Mouse (Mus musculus): ENCODE results near the gene Gng3. TPM values are rescaled to one million over a fixed set of nuclear protein-coding genes. Genes with fewer than 3 reads are reported as not detected.
A peak's percentile ranks its signal among the peaks of the same experiment; 100 is the strongest.

Gng3 gene
- total and polyA plus RNA-seq, 3 experiments, result 0.15 to 2.5 TPM; not detected in 1

GRCm38 (mm10) chr19:8819596-8820423 lies 19.2 kb downstream of the Gng3 start, which contains the start of gene Hnrnpul2 (continued):
- no peak; the same call in 1 of the 2 replicates for TF ChIP-seq ZNF384 (IDR thresholded peaks at IDR 0.05; ENCODE audit: low read depth, low read length)
- TF ChIP-seq E2F4 (IDR thresholded peaks at IDR 0.05; ENCODE audit: borderline replicate concordance, low read depth, low read length), result peak; percentile 61; the same call in 1 of the 2 replicates
- TF ChIP-seq MYC (IDR thresholded peaks at IDR 0.05; ENCODE audit: low read depth, low read length), result peak; percentile 31; the same call in 1 of the 2 replicates
- 0 out of 2 replicates have a peak, but pooled peaks have one; percentile 13 for TF ChIP-seq USF1 (IDR thresholded peaks at IDR 0.05; ENCODE audit: low read depth, low read length)
- TF ChIP-seq ZMIZ1 (IDR thresholded peaks at IDR 0.05; ENCODE audit: low read depth, low read length), result peak; percentile 91; the same call in 1 of the 2 replicates
- 0 out of 2 replicates have a peak, but pooled peaks have one; percentile 30 for TF ChIP-seq CHD1 (IDR thresholded peaks at IDR 0.05; ENCODE audit: low read depth, low read length)
- peak; percentile 62 for TF ChIP-seq HCFC1 (IDR thresholded peaks at IDR 0.05; ENCODE audit: low read depth, low read length)
- TF ChIP-seq EP300 (IDR thresholded peaks at IDR 0.05; ENCODE audit: low read depth in 1 of 2, low read length in 2 of 2), result peak in 1 of 2 experiments; percentile 36; a peak in 2 of 4 replicates
- no peak for TF ChIP-seq MAFK (IDR thresholded peaks at IDR 0.05; ENCODE audit: borderline replicate concordance, low read depth, low read length)
- TF ChIP-seq ZC3H11A (IDR thresholded peaks at IDR 0.05; ENCODE audit: low read depth, low read length), result no peak
- TF ChIP-seq SIN3A (IDR thresholded peaks at IDR 0.05; ENCODE audit: low read length), result peak; percentile 88
- TF ChIP-seq POLR2AphosphoS2 (IDR thresholded peaks at IDR 0.05; ENCODE audit: low read length), result peak; percentile 94
- TF ChIP-seq RAD21 (IDR thresholded peaks at IDR 0.05; ENCODE audit: low read depth, low read length), result no peak
- no peak for TF ChIP-seq MEF2A (IDR thresholded peaks at IDR 0.05; ENCODE audit: extremely low read depth, insufficient replicate concordance, low read depth, low read length, poor library complexity, severe bottlenecking)

GRCm38 (mm10) chr19:8818801-8819595 lies 20.0 kb downstream of the Gng3 start, which contains the start of gene Ttc9c:
Gene Ttc9c, minus strand, starts transcription at chr19:8819333.
- no peaks in the 10 kb centered on the region for H3K9me3 ChIP-seq (replicated peaks; ENCODE audit: insufficient read depth, low read length)
- no peaks in the 10 kb centered on the region for H3K27me3 ChIP-seq (ENCODE audit: control insufficient read depth in 1 of 2, insufficient read depth in 2 of 2, low read length in 2 of 2)
- H3K9ac ChIP-seq (ENCODE audit: control insufficient read depth, low read depth, low read length, poor library complexity, severe bottlenecking), result peak within 1 kb of the TSS; percentile 93
- H3K4me3 ChIP-seq (ENCODE audit: control insufficient read depth in 1 of 2, insufficient read depth in 1 of 2, low read depth in 2 of 2, low read length in 2 of 2), result peak within 1 kb of the TSS; percentile 96 to 98
- H3K4me1 ChIP-seq (ENCODE audit: control insufficient read depth in 1 of 2, insufficient read depth in 2 of 2, low read length in 2 of 2), result peaks cover 5 to 11% of the 10 kb centered on the region in 2 experiments; a peak in 3 of 4 replicates
- peak within 1 kb of the TSS; percentile 98 for H3K27ac ChIP-seq (ENCODE audit: control insufficient read depth, low read depth, low read length)
- peaks cover 8 to 31% of the 10 kb centered on the region in 2 experiments for H3K36me3 ChIP-seq (ENCODE audit: control insufficient read depth in 1 of 2, insufficient read depth in 2 of 2, low read length in 2 of 2)
- DNase-seq (ENCODE audit: low read depth, low spot score), result peak; percentile 99
- H3K79me2 ChIP-seq (ENCODE audit: control insufficient read depth, insufficient read depth, low read length, poor library complexity), result peaks cover 53% of the 10 kb centered on the region
- TF ChIP-seq JUND (IDR thresholded peaks at IDR 0.05; ENCODE audit: low read depth, low read length), result no peak
- TF ChIP-seq UBTF (IDR thresholded peaks at IDR 0.05; ENCODE audit: borderline replicate concordance, insufficient read depth, low read depth, low read length), result no peak
- no peak for TF ChIP-seq RAD21 (IDR thresholded peaks at IDR 0.05; ENCODE audit: low read depth, low read length)
- peak; percentile 62 for TF ChIP-seq USF1 (IDR thresholded peaks at IDR 0.05; ENCODE audit: low read depth, low read length)
- no peak for TF ChIP-seq TAL1 (IDR thresholded peaks at IDR 0.05; ENCODE audit: low read length)
- TF ChIP-seq ELF1 (IDR thresholded peaks at IDR 0.05; ENCODE audit: low read depth, low read length), result peak; percentile 91
- TF ChIP-seq ZNF384 (IDR thresholded peaks at IDR 0.05; ENCODE audit: low read depth, low read length), result peak; percentile 95
- TF ChIP-seq NRF1 (IDR thresholded peaks at IDR 0.05; ENCODE audit: insufficient read depth, low read depth, low read length, poor library complexity, severe bottlenecking), result peak; percentile 59
- TF ChIP-seq ZKSCAN1 (IDR thresholded peaks at IDR 0.05; ENCODE audit: low read depth, low read length), result no peak
- no peak for TF ChIP-seq POLR2AphosphoS5 (IDR thresholded peaks at IDR 0.05; ENCODE audit: borderline replicate concordance, low read depth, low read length)
- TF ChIP-seq CTCF (IDR thresholded peaks at IDR 0.05 in 2 of 3, conservative IDR thresholded peaks at IDR 0.05 in 1 of 3; ENCODE audit: control insufficient read depth in 1 of 3, insufficient read depth in 1 of 3, low read depth in 2 of 3, low read length in 3 of 3, poor library complexity in 1 of 3, severe bottlenecking in 1 of 3), result no peak
- no peak for TF ChIP-seq ZC3H11A (IDR thresholded peaks at IDR 0.05; ENCODE audit: low read depth, low read length)
- TF ChIP-seq CHD2 (IDR thresholded peaks at IDR 0.05; ENCODE audit: low read length), result peak; percentile 87
- no peak for TF ChIP-seq RCOR1 (IDR thresholded peaks at IDR 0.05; ENCODE audit: low read depth, low read length)
- peak; percentile 72; the same call in 1 of the 2 replicates for TF ChIP-seq MYC (IDR thresholded peaks at IDR 0.05; ENCODE audit: low read depth, low read length)
- no peak; the same call in 1 of the 2 replicates for TF ChIP-seq ZMIZ1 (IDR thresholded peaks at IDR 0.05; ENCODE audit: low read depth, low read length)
- TF ChIP-seq GATA1 (IDR thresholded peaks at IDR 0.05; ENCODE audit: low read depth, low read length), result peak; percentile 45; the same call in 1 of the 2 replicates
- peak; percentile 65; the same call in 1 of the 2 replicates for TF ChIP-seq POLR2AphosphoS2 (IDR thresholded peaks at IDR 0.05; ENCODE audit: low read length)
- no peak for TF ChIP-seq USF2 (IDR thresholded peaks at IDR 0.05; ENCODE audit: borderline replicate concordance in 1 of 2, insufficient read depth in 1 of 2, low read depth in 1 of 2, low read length in 2 of 2)
- no peak for TF ChIP-seq GABPA (IDR thresholded peaks at IDR 0.05; ENCODE audit: low read depth, low read length)
- peak; percentile 67 for TF ChIP-seq KAT2A (conservative IDR thresholded peaks at IDR 0.05; ENCODE audit: low read depth, low read length)
